Mouse (Mus musculus) telencephalon, adult 2 months (tissue): ENCODE measurements around the gene Havcr1.
"Not testable (repeated sequence)": the region's sequence is repeated elsewhere in the genome, so short reads cannot be mapped to it uniquely, and the experiment has no call there.

Experiments
- DNase-seq: peaks from one replicate; pipeline ENCODE4 v3.0.0-alpha.2; 2011; ENCODE audit warnings: low read depth, low spot score

Gene Havcr1

DNA sequence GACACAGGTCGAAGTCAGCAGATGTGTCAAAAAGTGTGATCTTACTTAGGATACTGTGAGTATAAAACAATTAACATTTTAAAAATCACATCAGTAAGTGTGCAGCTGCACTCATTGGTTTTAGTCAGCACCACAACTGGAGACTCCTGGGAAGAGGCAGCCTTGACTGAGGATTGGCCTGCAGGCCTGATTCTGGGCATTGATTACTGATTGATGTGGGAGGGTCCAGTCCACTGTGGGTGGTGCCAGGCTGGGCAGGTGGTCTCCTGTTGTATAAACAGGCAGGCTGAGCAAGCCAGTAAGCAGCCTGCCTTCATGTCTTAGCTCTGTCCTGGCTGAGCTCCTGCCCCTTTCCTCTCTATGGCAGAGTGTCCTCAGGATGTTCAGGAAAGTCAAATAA is at the start of gene Havcr1:
Havcr1 (plus strand) TSS at position 5 of the 400 bp plus-strand sequence.
- not testable (repeated sequence) for DNase-seq

DNA sequence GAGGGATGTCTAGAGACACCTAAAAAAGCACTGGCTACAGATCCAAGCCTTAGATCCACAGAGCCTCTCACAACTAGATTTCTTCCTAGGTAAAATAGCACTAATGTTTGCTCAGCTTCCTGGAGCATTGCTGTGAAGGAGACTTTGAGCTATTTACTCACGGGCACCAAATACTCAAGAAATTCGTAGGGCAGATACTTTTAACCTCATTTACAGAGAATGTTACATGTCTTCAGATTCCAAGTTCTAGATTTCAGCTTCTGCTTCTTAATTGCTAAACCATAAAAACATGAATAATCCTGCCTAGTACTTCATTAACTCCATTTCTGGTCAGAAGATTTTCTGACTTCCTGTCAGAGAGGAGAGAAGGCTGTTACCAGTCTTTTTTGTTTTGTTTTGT is 44.7 kb upstream of the Havcr1 start:
- DNase-seq, result no peak

DNA sequence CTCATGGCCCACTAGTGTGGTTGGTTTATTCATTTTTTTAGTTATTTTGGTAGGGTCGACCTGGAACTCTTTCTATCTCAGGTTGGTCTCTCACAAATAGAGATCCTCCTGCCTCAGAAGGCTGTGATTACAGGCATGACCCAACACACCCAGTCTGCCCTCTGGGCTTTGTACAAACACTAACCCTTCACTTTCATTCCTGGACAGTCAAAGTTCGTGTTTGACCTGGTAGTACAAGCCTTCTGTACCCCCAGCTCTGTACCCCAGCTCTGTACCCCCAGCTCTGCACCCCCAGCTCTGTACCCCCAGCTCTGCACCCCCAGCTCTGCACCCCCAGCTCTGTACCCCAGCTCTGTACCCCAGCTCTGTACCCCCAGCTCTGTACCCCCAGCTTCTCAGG is 39.0 kb upstream of the Havcr1 start:
- DNase-seq, result not testable (repeated sequence)

DNA sequence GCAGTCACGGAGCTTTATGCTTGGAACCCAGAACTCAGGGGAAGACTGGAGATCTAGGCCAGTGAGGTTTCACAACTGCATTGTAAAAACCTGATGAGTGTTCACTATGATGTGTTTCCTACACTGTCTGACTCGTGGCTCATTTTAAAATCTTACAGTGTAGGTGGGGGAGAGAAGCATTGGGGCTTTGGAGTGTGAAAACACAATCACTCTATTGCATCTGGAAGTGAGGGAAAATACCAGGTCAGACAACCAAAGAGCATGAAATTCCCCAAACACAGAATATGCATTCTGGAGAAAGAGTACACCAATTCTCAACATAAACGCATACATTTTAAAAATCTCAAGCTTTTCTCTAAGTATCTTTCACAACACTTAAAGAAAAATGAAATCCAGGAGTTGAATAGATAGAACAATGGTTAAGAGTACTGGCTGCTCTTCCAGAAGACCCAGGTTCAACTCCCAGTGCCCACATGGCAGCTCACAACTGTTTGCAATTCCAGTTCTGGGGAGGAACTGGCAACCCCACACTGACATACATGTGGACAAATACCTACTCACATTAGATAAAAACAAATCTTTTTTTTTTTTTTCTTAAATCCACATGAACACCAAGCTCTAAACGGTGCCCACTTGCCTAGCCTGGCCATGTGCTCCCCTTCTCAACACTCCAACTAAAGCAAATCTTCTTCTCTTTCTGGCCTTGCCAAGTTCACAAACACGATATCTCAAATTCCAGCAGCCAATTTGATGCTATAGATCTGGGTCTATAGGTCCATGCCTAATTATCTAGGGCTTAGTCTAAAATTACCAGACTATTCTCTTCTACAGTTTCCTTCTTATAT is 37.2 kb upstream of the Havcr1 start:
- DNase-seq, result no peak

DNA sequence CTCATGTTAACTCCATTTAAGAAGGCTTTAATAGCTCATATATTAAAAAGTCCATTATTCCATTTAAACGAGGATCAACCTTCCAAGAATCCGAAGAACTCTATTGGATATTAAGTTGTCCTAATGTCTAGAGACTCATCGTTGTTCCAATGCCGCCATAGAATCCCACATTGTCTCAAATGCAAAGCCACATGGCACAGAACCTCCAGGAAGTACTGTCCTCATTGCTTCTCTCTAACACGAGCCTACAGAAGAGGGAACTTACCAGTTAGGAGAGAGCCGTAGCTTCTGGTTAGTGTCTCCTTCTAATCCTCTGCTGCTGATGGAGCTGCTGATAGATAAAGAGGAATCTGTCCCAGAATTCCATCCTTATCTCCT is 36.6 kb upstream of the Havcr1 start:
- DNase-seq, result no peak

DNA sequence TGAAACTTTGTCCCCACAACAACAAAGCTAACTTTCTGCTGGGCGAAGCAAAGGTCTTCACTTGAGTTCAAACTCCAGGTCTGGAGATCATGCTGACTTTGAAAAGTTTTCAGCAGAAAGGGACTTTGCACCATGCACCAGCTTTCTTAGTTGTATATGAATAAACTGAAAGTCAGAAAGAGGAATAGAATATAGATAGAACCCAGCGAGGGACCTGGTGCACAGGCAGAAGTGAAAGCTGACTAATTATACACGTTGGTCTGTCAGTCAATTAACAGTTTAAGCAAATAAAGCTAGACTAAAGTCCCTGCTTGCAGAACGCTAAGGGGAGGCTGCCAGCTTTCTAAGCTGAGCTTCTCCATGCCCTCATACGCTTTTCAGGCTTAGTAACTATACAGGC is 36.0 kb upstream of the Havcr1 start:
- no peak for DNase-seq

DNA sequence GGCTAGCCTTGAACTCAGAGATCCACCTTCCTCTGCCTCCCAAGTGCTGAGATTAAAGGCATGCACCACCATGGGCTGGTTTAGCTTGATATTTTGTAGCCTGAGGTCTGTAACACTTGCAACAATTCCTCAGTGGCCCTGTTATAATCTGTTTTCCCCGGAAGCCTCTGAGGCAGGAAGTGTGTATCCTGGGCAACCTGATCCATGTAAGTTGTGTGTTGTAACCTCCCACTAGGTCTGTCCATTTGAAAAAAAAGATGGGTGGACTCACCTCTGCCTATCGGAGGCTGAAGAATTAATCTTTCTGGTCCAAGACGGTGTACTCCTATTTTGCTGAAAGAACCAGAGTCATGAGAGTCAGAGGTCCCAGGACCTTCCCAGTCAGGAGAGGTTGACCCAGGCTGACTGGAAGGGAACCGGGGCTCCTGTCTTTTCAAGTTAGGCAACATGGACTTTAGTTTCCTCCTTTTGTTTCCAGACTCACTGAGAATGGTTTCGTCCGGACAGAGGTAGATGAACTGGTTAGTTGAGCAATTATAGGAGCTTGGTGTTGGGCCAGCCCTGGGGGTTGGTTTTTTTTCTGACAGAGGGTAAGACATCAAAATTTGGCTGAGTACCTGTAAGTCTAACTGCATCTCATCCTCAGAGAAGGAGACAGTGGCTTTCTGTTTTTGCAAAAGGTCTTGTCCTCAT is 28.1 kb upstream of the Havcr1 start, which contains the start of gene Timd2:
Timd2 (minus strand) TSS at position 398 of the 693 bp plus-strand sequence.
- DNase-seq, result no peak

DNA sequence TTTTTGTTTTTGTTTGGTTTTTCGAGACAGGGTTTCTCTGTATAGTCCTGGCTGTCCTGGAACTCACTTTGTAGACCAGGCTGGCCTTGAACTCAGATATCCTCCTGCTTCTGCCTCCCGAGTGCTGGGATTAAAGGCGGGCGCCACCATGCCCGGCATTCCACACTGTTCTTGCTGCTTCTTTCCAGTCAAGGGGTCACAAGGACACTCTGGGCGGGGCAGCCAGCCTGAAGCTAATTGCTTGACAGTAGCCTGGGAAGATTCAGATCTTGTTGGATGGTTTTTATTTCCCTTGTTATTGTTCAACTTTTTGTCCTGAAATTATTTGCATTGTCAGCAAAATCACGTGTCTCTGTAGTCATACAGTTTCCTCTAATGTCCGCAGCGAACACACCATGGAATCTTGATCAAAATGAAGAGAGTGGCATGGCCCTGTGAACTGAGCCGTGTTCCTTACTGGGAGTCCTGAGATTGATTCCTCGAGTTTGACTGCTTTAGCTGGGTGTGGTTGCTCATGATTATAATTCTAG is 3.3 kb upstream of the Havcr1 start:
- no peak for DNase-seq

DNA sequence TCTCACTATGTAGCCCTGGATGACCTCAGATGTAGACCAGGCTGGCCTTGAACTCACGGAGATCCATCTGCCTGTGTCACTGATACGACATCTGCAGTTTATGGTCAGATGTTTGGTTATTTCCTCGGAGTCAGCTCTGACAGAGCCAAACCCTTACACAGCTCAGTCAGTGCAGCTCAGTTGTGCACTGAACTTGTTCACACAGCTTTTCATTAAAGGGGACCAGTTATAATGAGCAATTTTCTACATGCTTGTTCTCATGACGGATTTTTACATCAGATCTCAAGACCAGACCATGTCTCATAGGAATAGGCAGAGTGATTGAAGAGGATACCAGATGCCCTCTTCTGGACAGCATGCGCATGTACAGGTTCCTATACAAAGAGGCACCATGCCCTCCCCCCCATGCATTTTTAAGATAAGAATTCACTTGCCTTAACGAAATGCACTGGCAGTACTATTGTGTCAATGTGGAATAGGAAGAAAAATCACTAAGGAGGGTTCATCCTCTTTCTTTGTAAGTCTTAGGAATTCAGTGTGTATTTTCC is 1.6 kb upstream of the Havcr1 start:
- DNase-seq, result peak; percentile 11

DNA sequence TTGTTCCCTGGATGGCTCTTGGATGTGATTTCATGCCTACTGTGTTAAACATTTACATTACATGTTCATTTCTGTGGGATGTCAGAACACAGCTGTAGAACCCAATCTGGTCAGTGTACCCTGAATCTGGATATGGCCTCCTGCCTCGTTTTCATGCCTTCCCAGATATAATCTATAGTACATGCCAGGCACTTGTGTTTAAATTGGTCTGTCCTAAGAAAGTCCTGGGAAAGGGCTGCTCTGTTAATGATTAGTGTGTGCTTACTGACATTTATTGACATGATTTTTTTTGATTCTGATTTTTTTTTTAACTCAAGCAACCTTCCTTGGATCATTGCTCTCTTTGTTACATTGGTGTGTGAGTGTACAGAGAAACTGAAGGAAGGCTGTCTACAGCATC is 263 bp upstream of the Havcr1 start:
- DNase-seq, result no peak

DNA sequence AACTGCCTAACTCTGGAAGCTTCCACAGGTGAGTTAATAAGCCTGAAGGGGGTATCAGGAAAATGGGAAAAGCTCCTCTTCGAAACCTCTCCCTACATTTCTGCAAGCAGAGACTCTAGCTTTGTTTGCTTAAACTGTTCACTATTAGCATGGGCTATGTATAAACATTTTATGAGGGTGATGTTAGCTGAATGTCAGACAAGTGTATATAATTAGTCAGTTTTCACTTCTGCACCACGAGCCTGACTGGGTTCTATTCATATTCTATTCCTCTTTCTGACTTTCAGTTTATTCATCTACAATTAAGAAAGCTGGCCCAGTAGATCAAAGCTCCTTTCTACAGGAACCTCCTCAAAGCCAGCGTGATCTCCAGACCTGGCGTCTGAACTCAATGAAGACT is 4.6 kb downstream of the Havcr1 start:
- no peak for DNase-seq

DNA sequence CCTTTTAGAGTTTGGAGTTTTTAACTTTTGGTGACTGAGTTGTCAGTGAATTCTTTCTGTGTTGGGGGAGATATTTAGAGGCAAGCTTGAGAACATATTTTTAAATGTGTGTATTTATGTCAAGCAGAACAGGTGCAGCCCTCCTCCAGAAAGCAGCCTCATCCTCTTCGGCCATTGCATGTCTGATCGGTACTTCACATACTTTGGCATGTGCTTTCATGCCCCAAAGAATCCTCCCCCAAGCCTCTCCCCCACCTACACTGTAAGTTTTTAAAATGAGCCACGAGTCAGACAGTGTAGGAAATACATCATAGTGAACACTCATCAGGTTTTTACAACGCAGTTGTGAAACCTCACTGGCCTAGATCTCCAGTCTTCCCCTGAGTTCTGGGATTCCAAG is 6.0 kb downstream of the Havcr1 start:
- no peak for DNase-seq

DNA sequence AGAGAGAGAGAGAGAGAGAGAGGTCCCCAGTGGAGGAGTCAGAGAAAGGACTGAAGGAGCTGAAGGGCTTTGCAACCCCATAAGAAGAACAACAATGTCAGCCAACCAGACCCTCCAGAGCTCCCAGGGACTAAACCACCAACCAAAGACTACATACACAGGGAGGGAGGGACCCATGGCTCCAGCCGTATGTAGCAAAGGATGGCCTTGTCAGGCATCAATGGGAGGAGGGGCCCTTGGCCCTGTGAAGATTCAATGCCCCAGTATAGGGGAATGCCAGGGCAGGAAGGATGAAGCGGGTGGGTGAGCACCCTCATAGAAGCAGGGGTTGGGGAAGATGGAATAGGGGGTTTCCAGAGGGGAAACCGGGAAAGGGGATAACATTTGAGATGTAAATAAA is 6.8 kb downstream of the Havcr1 start:
- DNase-seq, result no peak

DNA sequence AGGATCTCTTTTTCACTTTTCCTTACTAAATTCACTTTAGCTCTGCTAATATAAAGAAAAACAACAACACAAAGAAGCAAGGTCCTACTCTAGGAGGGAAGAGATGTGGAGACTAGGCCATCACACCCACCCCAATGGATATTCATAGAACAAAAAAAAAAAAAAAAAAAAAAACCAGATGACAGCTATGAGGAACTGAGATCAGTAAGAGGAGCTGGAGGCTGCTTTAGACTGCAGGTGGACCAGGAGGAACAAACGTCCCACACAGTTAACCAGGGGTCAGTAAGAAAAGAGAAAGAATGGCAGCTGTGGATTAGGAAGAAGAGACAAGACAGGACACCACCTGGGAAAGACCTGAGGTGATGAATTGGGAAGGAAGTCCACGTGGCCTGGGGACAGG is 13.1 kb downstream of the Havcr1 start:
- no peak for DNase-seq

DNA sequence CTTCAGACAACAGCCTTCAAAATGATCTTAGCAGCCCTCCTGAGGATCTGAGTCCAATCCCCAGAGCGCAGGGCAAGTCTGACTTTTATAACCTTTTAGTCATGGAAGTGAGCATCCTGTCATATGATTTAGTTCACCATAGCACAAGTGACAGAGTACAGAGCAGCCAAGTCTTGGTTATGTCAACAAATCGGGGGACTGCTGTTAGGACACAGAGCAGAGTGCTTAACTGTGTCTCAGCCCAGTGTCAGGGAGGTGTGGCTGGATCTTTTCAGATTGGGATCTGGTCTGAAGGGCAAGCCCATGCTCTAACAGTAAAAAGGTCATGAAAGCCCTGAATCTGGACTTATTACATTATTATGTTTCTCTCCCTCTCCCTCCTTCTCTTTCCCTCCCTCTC is 18.8 kb downstream of the Havcr1 start:
- DNase-seq, result no peak

DNA sequence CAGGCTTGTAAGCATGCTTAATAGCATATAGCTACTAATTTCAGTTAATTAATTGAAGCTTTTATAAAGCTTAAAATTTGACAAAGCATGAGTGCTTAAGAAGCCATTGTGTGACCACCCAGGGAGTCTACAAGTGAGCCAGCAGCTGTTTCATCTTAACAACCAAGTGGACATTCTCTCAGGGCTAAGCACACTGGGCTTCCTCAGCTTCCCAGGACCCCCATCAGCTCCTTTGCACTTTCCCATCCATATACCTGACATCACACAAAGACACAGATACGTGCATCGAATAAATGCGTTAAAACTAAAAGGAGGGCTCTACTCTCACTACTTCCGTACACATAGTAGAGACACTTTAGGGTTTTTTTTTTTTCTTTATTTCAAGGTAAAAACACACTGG is 19.8 kb downstream of the Havcr1 start:
- DNase-seq, result no peak

DNA sequence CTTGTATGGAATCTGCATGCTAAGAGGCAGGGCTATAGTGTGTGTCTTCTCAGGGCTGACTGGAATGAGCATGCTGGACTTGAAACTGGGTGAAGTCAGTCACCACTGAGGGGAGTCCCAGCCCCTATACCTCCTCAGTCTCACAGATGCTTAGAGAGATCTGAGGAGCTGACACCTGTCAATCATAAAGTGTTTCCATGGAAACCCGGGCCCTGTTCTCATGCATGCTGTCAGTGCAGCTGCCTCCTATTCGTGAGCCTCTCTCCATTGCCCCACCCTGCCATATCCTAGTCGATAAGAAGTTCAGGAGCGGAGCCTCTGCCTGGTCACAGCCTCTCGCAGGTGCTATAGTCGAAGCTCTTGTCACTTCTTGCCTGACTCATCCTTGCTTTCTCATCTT is 20.8 kb downstream of the Havcr1 start:
- not testable (repeated sequence) for DNase-seq

DNA sequence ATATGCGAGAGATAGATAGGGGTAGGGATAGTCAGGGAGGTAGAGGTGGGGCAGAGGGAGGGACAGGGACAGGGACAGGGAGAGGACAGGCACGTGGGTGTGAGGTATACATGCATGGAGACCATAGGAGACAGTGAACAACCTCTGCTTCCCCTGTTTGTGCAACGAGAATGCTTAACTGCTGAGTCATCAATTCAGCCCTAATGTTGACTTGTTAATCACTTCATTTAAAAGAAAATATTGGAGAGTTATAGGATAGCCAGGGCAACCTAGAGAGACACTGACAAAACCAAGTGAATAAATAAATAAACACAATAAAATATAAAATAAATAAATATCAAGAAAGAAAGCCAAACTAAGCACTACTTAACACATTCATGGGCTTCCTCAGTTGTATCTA is 42.0 kb downstream of the Havcr1 start:
- DNase-seq, result no peak

DNA sequence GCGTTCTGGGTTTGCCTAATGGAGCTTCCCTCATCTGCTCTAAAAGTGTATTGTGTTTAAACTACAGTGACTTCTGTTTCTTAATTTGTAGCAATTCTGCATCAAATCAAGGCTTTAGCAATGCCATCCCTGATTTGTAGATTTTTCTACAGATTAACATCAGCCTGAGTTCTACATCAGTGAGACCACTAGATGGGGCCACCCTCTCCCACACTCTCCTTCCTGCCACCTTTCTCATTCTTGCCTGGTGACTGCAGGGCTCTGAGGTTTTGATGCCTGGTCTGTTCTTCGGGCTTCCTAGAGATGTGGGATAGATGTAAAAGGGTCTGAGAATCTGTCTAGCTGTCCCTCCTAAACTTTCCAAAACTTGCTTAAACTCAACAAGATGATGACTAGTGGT is 44.9 kb downstream of the Havcr1 start:
- no peak for DNase-seq

DNA sequence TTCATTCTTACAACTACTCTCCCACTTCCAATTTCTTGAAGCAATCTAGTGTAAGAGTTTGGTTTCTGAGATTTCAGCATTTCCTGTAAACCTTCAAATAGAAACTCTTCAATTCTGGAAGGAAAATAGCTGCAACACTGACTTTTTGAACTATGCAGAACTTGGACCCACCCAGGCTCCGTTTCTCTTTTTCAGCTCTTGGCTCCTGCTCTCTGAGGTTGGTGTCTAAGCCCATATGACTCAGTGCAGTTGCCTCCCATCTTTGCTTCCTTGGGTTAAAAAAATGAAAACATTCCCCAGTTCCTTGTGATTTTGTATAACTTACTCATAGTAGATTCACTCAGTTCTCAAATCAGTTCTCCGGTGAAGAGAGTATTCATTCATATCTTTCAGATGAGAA is 69.6 kb downstream of the Havcr1 start:
- DNase-seq, result no peak

DNA sequence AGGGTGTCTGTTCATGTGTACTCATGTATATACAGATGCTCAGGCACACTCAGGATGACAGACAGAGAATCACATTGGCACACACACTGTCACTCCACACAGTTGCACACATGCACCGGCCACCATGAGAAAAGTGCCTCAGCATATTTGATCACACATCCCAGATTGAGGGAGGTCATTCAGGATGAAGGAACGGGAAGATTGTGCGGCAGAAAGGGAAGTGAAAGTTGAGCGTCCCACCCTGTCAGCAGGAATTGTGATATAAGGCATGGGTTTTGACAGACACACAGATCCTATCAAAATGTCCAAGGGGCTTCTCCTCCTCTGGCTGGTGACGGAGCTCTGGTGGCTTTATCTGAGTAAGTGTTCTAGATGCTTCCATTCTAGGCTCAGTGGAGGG is 75.6 kb downstream of the Havcr1 start, which contains the start of gene Timd4:
Timd4 (plus strand) TSS at position 290 of the 400 bp plus-strand sequence.
- no peak for DNase-seq

DNA sequence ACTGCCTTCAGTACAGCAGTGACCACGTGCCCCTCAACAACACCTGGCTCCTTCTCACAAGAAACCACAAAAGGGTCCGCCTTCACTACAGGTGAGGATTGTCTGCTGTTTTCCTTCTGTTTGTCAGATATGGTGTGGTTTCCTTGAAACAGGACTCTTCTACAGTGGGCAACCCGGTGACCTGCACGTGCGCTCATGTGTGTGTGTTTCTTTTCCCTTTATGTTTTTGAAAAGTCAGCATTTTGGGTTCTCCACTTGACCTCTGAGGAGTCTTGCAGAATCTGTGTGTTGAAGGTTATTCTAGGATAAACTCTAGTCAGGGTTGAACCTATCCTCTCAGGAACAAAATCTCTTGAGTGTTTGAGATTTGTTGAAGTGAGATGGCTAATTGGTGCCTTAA is 82.8 kb downstream of the Havcr1 start:
- DNase-seq, result no peak

DNA sequence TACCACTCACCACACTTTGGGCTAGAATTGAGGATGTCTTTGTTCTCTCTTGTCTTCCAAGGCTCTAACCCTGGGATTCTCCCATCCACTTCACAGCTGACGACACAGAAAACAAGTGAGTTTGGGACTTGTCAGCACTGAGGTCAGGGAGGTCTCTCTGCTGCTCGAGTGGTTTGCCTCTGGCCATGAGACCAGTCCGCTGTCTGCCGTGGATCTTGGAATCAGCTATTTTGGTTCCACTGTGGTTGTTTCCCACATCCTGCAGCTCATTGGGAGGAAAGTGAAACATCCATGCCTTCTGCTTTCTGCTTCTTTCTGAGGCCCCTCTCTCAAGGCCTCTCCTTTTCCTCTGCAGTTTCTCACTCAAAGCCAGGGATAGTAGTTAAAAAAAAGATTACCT is 85.0 kb downstream of the Havcr1 start:
- no peak for DNase-seq
